Mouse (Mus musculus) midbrain, embryonic 10.5 days (tissue): ENCODE results near the gene Ogdhl. TPM values are rescaled to one million over a fixed set of nuclear protein-coding genes. Genes with fewer than 3 reads are reported as not detected.
"Not testable (repeated sequence)": the region's sequence is repeated elsewhere in the genome, so short reads cannot be mapped to it uniquely, and the experiment has no call there.

ENCODE experiments used
- DNase-seq: peaks from one replicate; pipeline ENCODE4 v3.0.0-alpha.2; 2017; ENCODE audit warnings: low spot score
- H3K27ac ChIP-seq: fragments of 300-500 bp; sonication (generic); replicated peaks from 2 replicates; pipeline ENCODE4 v1.5.1; 2016; ENCODE audit warnings: mild to moderate bottlenecking
- H3K27me3 ChIP-seq: fragments of 300-500 bp; sonication (generic); 2 replicates; pipeline ENCODE4 v1.6.1; 2016; ENCODE audit warnings: low read depth, mild to moderate bottlenecking; ENCODE audit not compliant: poor library complexity, severe bottlenecking
- H3K36me3 ChIP-seq: fragments of 300-500 bp; sonication (generic); 2 replicates; pipeline ENCODE4 v1.6.1; 2016; ENCODE audit warnings: mild to moderate bottlenecking, moderate library complexity
- H3K4me1 ChIP-seq: fragments of 300-500 bp; sonication (generic); 2 replicates; pipeline ENCODE4 v1.6.1; 2016
- H3K4me3 ChIP-seq: fragments of 300-500 bp; sonication (generic); 2 replicates; pipeline ENCODE4 v1.5.1; 2016; ENCODE audit warnings: mild to moderate bottlenecking, moderate library complexity
- H3K9me3 ChIP-seq: fragments of 300-500 bp; sonication (generic); replicated peaks from 2 replicates; pipeline ENCODE4 v1.6.1; 2016; ENCODE audit warnings: mild to moderate bottlenecking
- WGBS: fragments of 180-500 bp; shearing (Covaris S2); methylation state at CpG from one replicate; pipeline ENCODE4 v1.1.7; 2016; 5-methylcytosine and 5-hydroxymethylcytosine counted together
- polyA plus RNA-seq: library from polyadenylated mRNA; unstranded; fragments of >200 nt; fragmentation: Nextera tagmentation; extraction: Ambion mirVana; gene quantifications from 2 replicates; pipeline ENCODE4 v1.2.1, GENCODE M21; 2016

Ogdhl gene
- polyA plus RNA-seq, 1 experiment from 2014 or later, result 17.4 TPM

GRCm38 (mm10) chr14:32341823-32342222 is 20.0 kb downstream of the Ogdhl start:
- Histone ChIP-seq H3K36me3 (peaks cover 92% of the 10 kb centered on the region), H3K27ac (no peak overlapping the region), H3K27me3 (no peaks in the 10 kb centered on the region), H3K4me1 (no peaks in the 10 kb centered on the region), H3K9me3 (no peaks in the 10 kb centered on the region), H3K4me3 (no peak overlapping the region)
- WGBS, result 94% methylated on average over 7 of the region's 7 CpGs
- DNase-seq, result no peak

DNA sequence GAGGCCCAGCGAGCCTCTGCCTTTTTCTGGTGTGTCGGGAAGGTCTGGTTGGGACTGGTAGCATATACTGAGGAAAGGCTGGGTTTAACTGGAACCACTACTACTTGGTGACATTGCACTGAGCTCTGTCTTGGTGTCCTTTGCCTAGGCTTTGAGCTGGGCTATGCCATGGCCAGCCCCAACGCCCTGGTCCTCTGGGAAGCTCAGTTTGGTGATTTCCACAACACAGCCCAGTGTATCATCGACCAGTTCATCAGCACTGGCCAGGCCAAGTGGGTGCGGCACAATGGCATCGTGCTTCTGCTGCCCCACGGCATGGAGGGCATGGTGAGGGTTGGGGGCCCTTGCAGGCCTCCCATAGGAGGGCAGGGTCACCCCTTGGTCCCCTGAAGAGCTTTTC is 22.4 kb downstream of the Ogdhl start:
- Histone ChIP-seq H3K4me1 (no peaks in the 10 kb centered on the region), H3K27ac (no peak overlapping the region), H3K4me3 (no peak overlapping the region), H3K9me3 (no peaks in the 10 kb centered on the region), H3K27me3 (no peaks in the 10 kb centered on the region), H3K36me3 (peaks cover 82% of the 10 kb centered on the region)
- no peak for DNase-seq
- 89% methylated on average over 7 of the region's 7 CpGs for WGBS

DNA sequence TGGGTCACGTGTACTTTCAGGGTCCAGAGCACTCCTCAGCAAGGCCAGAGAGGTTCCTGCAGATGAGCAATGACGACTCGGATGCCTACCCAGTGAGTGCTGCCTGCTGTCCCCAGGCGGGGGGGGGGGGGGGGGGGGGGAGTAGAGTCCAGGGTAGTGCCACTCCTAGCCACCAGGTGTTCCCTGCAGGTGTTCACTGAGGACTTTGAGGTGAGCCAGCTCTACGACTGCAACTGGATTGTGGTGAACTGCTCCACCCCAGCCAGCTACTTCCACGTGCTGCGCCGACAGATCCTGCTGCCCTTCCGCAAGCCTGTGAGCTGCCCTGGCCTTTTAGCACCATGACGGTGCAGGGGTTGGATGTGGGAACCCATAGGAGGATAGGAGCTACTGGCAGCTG is 22.9 kb downstream of the Ogdhl start:
- Histone ChIP-seq H3K4me3 (no peak overlapping the region), H3K36me3 (peaks cover 78% of the 10 kb centered on the region), H3K27me3 (no peaks in the 10 kb centered on the region), H3K9me3 (no peaks in the 10 kb centered on the region), H3K27ac (no peak overlapping the region), H3K4me1 (no peaks in the 10 kb centered on the region)
- no peak for DNase-seq
- 90% methylated on average over 9 of the region's 10 CpGs for WGBS

DNA sequence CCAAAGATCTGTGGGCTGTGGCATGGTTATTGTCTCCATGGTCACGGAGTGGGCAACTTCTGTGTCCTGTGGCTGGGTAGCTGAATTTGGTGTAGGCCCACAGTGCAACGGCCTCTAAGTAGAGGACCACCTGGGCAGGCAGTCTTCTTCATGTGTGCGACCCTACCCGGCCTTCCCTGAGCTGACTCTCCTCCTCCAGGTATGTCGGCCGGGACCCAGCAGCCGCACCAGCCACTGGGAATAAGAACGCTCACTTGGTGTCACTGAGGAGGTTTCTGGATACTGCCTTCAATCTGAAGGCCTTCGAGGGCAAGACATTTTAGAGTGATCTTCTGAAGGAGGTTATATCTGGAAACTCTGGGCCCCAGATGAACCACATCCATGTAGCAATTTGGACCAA is 25.5 kb downstream of the Ogdhl start:
- Histone ChIP-seq H3K27ac (no peak overlapping the region), H3K4me3 (no peak overlapping the region), H3K9me3 (no peaks in the 10 kb centered on the region), H3K36me3 (peaks cover 52% of the 10 kb centered on the region), H3K27me3 (no peaks in the 10 kb centered on the region), H3K4me1 (no peaks in the 10 kb centered on the region)
- no peak for DNase-seq
- WGBS, result 91% methylated on average over 9 of the region's 9 CpGs

DNA sequence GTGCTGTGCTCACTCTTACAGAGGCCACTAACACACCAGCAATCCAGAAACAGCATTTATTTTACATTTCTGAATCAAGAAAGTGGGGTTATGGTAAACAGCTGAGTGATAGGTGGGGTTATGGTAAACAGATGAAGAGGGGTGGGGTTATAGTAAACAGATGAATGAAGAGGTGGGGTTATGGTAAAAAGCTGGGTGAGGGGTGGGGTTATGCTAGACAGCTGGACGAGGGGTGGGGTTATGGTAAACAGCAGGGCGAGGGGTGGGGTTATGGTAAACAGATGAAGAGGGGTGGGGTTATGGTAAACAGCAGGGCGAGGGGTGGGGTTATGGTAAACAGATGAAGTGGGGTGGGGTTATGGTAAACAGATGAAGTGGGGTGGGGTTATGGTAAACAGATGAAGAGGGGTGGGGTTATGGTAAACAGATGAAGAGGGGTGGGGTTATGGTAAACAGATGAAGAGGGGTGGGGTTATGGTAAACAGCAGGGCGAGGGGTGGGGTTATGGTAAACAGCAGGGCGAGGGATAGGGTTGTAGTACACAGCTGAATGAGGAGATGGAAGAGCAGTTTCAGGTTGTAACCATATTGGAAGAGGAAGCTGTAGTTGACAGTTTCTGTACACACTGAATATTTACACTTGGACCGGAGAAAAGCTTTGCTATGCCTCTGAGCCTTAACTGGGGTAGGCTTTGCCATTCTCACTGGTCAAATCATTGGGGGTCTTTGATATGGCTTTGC is 29.5 kb downstream of the Ogdhl start:
- not testable (repeated sequence) for H3K27ac ChIP-seq, H3K4me3 ChIP-seq, H3K27me3 ChIP-seq, H3K9me3 ChIP-seq, H3K4me1 ChIP-seq, DNase-seq
- H3K36me3 ChIP-seq, result peaks cover 16% of the 10 kb centered on the region
- WGBS, result 25% methylated on average over 6 of the region's 6 CpGs

- no peaks in the 10 kb centered on the region for H3K36me3 ChIP-seq
- WGBS, result 57% methylated on average over 7 of the region's 7 CpGs
- H3K9me3 ChIP-seq, result 0 out of 2 replicates have a peak, but pooled peaks cover 5% of the 10 kb centered on the region
- 0 out of 2 replicates have a peak, but pooled peaks cover 5% of the 10 kb centered on the region for H3K4me1 ChIP-seq
- no peak overlapping the region for H3K4me3 ChIP-seq
- H3K27me3 ChIP-seq, result no peaks in the 10 kb centered on the region
- DNase-seq, result no peak
- H3K27ac ChIP-seq, result no peak overlapping the region
These were observed 42.5 kb downstream of the Ogdhl start for GRCm38 (mm10) chr14:32364359-32364758.

DNA sequence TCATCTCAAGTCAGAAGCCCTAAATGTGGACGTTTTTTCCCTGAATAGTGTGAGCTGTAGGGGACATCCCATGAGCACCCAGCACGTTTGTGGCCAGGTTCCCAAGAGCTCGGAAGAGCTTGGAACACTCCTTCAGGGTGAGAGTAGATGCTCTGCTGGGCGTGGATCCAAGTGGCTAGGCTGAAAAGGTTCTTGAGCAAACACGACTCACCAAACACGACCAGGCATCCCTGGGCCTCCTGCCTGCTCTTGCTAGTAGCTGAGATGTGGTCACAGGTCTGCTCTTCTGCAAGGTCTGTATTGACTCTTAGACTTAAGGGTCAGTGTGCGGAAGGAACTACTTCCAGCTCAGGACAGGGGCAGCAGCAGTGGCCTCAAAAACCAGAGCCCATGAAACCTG is 47.9 kb downstream of the Ogdhl start:
- Histone ChIP-seq H3K27ac (no peak overlapping the region), H3K36me3 (no peaks in the 10 kb centered on the region), H3K4me3 (no peak overlapping the region), H3K4me1 (0 out of 2 replicates have a peak, but pooled peaks cover 1% of the 10 kb centered on the region), H3K9me3 (no peaks in the 10 kb centered on the region), H3K27me3 (no peaks in the 10 kb centered on the region)
- DNase-seq, result no peak
- 77% methylated on average over 7 of the region's 7 CpGs for WGBS

GRCm38 (mm10) chr14:32372510-32372909 is 50.7 kb downstream of the Ogdhl start:
- DNase-seq, result no peak
- H3K9me3 ChIP-seq, result no peaks in the 10 kb centered on the region
- no peak overlapping the region for H3K4me3 ChIP-seq
- H3K36me3 ChIP-seq, result no peaks in the 10 kb centered on the region
- H3K27me3 ChIP-seq, result no peaks in the 10 kb centered on the region
- 91% methylated on average over 2 of the region's 2 CpGs for WGBS
- H3K27ac ChIP-seq, result no peak overlapping the region
- no peaks in the 10 kb centered on the region for H3K4me1 ChIP-seq

- no peaks in the 10 kb centered on the region for H3K9me3 ChIP-seq
- H3K27ac ChIP-seq, result no peak overlapping the region
- H3K36me3 ChIP-seq, result no peaks in the 10 kb centered on the region
- 13% methylated on average over 22 of the region's 22 CpGs for WGBS
- peaks cover 28% of the 10 kb centered on the region for H3K27me3 ChIP-seq
- DNase-seq, result peak; percentile 23
- peak overlapping the region; percentile 28; the same call in 1 of the 2 replicates for H3K4me3 ChIP-seq
- peaks cover 26% of the 10 kb centered on the region for H3K4me1 ChIP-seq
These were observed 57.7 kb downstream of the Ogdhl start for GRCm38 (mm10) chr14:32379395-32380098.

- DNase-seq, result no peak
- 48% methylated on average over 3 of the region's 3 CpGs for WGBS
- H3K27me3 ChIP-seq, result peaks cover 28% of the 10 kb centered on the region
- H3K4me3 ChIP-seq, result no peak overlapping the region
- no peaks in the 10 kb centered on the region for H3K36me3 ChIP-seq
- no peak overlapping the region for H3K27ac ChIP-seq
- peaks cover 26% of the 10 kb centered on the region for H3K4me1 ChIP-seq
- no peaks in the 10 kb centered on the region for H3K9me3 ChIP-seq
These were observed 58.3 kb downstream of the Ogdhl start for GRCm38 (mm10) chr14:32380099-32380480.

- DNase-seq, result no peak
- no peaks in the 10 kb centered on the region for H3K36me3 ChIP-seq
- H3K27ac ChIP-seq, result no peak overlapping the region
- H3K27me3 ChIP-seq, result peaks cover 28% of the 10 kb centered on the region
- H3K4me1 ChIP-seq, result peaks cover 26% of the 10 kb centered on the region
- WGBS, result 48% methylated on average over 7 of the region's 7 CpGs
- H3K9me3 ChIP-seq, result no peaks in the 10 kb centered on the region
- H3K4me3 ChIP-seq, result no peak overlapping the region
These were observed 59.2 kb downstream of the Ogdhl start for GRCm38 (mm10) chr14:32381066-32381465.

GRCm38 (mm10) chr14:32381619-32382018 is 59.8 kb downstream of the Ogdhl start:
- Histone ChIP-seq H3K27ac (no peak overlapping the region), H3K27me3 (peaks cover 28% of the 10 kb centered on the region)

GRCm38 (mm10) chr14:32388196-32388595 is 66.4 kb downstream of the Ogdhl start, which contains the start of gene 1700024G13Rik:
Gene 1700024G13Rik (minus strand): TSS chr14:32388391.
- under 1% methylated on average over 13 of the region's 13 CpGs for WGBS
- Histone ChIP-seq H3K27ac (no peak within 1 kb of the TSS), H3K36me3 (no peaks in the 10 kb centered on the region), H3K4me1 (peaks cover 11% of the 10 kb centered on the region), H3K4me3 (peak within 1 kb of the TSS; percentile 40), H3K27me3 (peaks cover 13% of the 10 kb centered on the region), H3K9me3 (no peaks in the 10 kb centered on the region)
- DNase-seq, result peak; percentile 85

More at GRCm38 (mm10) chr14:32381619-32382018, 59.8 kb downstream of the Ogdhl start:
- Histone ChIP-seq H3K4me3 (no peak overlapping the region), H3K4me1 (peaks cover 26% of the 10 kb centered on the region), H3K36me3 (no peaks in the 10 kb centered on the region), H3K9me3 (no peaks in the 10 kb centered on the region)
- no peak for DNase-seq
- WGBS, result 66% methylated on average over 15 of the region's 15 CpGs
